Mouse (Mus musculus): ENCODE measurements around the gene 1700025C18Rik.

1700025C18Rik gene

DNA sequence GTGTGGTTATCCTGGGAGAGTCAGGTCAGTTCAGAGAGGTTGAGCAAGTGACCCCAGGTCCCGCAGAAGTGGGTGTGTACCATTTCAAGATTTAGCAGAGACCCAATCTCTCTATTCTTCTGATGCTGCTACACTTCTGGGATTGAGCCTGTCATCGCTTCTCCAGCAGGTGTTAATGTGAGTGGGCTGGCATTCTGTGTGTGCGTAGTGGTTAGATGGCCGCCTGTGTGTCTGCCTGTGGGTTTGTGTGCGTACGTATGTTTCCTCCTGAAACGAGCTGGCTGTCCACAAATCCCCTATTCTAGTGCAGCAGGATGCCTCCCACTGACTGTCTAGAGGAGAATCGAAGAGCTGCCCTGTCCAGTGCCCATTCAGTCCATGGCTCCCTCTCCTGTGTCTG is 12.5 kb downstream of the 1700025C18Rik start:
- no peak for DNase-seq (ENCODE audit: low read depth, low spot score)

DNA sequence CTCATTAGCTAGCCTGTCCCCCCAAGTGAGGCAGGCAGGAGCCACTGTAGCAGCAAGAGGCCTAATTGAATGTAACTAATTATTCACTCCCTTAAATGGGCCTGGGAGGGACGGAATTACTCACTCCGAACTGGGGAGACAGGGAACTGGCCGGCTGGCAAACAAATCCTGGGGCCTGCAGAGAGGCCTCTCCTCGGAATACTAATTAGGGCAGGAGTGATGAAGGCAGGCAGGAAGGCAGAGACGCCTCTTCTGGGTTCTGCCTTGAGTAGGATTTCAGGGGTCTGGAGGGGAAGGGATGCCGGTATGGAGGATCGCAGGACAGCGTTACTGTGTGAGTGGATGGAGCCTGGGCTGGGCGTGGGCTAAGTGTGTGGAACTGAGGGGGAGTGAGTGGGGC is 13.5 kb downstream of the 1700025C18Rik start:
- DNase-seq (ENCODE audit: low read depth, low spot score), result no peak

DNA sequence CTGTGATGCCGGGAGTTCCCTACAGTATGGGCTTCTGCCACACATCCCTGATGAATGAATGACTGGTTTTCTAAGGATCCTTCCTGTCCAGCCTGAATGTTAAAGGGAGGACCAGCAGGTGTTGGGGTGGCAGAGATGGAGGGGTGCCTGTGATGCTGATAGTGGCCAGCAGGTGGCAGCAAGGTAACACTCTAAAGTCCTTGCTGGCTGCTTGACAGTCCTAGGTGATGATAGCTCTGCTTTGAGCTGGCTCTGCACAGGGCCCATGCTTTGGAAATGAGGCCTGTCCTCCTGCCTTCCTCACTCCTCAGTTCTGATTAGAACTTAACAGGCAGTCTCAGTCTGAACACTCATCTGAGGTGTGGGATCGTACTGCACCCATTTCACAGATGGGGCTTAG is 15.6 kb downstream of the 1700025C18Rik start:
- peak; percentile 61 for DNase-seq (ENCODE audit: low read depth, low spot score)

DNA sequence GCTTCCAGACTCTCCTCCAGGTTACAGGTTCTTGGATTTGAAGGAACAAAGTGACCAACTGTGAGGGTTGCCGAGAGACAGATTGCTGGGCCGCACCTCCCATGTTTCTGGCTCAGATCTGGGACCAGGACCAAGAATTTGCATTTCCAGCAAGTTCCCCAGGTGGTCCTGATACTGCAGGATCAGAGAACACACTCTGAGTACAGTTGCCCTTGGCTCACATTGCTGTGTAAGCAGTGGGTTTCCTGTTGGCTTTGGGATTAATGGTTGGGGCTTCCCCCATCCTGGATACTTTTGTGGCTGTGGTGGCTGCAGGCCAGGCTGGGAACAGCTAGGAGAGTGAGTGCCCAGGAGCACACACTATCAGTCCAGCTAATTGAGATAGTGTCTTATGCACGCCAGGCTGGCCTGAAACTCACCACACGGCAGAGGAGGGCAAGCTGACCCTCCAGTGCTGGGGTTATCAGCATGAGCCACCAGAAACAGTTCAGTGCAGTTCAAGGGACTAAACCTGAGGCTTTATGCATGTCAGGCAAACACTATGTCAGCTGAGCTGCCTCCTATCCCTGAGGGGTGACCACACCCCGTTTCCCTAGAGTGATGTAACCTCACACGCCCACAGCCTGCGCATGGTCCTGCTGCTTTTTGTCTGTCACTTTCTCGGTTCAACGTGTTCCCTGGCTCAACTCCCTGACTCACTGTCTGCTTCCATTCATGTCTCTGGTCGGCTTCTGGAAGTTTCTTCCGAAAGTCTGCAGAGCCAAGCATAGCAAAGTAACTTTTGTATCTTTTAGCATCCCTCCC is 16.3 kb downstream of the 1700025C18Rik start:
- no peak for DNase-seq (ENCODE audit: low read depth, low spot score)

DNA sequence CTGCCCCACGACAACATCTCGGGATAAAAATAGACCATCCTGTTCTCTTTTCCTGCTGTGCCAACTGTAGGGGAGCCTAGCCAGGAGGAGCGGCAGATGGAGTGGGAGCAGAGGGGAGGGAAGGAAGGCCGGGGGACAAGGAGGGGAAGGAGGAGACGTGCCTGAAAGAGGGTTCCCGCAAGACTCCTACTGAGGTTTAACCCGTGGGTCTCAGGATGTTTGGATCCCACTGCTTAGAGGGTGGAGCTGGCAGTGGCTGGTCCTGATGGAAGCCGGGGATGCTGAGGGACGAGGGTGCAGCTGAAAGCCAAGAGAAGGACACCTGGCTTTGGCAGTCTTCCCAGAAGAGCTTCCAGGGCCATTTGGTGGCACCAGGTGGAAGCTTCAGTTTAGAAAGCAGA is 17.2 kb downstream of the 1700025C18Rik start:
- DNase-seq (ENCODE audit: low read depth, low spot score), result no peak

DNA sequence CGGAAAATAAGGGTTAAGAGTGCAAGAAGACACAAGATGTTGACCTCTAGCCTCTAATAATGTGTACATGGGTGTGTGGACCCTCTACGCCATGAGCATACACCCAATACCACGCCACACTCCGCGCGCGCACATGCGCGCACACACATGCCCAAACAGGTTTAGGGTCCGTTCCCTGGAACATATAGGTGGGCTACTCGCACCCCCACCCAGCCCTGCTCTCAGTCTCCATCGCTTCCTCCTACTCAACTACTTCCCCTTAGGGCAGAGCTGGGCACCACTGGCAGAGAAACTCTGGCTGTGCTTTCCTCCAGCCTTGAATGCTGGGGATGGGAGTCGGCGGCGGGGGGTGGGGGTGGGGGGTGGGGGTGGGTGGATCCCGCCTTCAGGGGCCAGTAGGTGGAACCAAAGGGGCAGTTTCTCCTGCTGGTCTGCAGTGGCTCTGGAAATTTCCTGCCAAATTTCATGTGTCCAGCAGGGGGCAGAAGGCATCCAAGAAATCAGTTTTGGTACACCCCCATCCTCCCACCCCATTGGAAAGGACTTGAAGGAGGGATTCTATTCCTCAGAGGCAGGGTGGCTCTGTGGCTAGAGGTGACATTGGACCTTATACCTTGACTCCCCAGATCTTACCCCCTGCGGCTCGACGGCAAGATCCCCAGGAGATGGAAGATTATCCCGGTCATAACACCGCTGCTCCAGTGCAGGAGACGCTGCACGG is 20.3 kb downstream of the 1700025C18Rik start:
- DNase-seq (ENCODE audit: low read depth, low spot score), result peak; percentile 56

DNA sequence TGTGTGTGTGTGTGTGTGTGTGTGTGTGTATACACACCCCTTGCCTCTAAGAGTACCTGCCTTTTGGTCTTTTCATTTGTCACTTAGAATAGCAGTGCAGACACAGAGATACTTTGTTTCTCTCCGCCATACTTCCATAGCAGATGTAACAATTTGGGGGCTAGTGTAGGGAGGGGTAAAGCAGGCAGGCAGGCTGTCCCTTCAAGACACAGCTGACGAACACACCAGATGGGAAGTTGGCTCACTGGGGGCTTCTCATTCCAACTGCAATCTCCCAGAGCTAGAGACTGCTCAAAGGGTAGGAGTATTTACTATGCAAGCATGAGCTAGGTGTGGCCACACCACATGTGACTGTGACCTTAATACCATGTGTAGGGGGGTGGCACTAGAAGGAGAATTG is 21.7 kb downstream of the 1700025C18Rik start:
- no peak for DNase-seq (ENCODE audit: low read depth, low spot score)

DNA sequence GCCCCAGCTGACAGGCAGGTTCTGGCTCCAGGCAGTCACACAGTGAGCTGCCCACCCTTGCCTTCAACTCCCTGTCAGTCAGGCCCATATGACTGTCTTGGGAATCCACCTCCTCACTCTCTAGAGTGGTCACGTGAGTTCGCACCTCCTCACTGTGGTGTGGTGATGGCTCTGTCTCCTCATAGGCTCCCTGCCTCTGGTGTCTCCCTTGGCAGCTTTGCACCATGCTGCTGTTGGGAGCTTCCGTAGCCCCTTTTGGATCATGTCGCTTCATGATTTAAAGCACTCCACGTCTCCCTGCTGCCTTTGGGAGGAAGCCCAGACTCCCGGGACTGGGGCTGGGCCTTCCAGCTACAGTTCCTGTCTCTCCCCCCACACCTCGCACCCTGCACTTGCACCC is 26.1 kb downstream of the 1700025C18Rik start:
- no peak for DNase-seq (ENCODE audit: low read depth, low spot score)

DNA sequence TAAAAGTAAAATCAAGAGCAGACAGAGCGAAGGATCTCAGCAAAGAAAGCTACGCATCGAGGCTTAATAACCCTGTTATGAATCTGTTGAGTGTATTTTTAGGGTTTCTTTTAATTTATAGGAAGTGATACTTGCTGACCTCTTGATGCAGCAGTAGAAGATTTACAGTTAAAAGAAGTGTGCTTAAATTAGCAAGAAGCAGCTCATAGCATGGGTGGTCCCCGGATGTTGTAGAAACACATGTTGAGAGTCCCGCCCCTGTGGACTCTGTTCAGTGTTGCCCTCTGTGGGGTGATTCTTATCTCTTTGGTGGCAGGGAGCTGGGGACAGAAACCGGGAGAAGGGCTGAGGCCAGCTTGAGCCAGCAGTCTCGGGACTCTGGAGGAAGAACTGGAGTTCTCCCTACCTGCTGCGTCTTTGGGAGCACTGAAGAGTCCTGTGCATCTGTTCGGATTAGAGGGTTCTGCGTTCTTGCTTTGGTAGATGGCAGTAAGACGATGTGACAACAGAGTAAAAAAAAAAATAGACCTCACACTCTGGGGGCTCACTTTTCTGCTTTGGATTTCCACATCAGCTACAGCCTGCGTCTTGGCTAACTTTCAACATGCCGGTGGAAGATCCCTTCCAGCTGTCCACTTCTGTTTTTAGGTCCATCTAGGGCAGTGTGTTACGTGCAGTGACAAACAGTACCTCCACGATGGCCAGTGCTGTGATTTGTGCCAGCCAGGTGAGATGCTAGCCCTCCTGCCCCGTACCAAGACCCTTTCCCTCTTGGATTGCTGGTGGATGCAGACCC is 28.7 kb downstream of the 1700025C18Rik start:
- no peak for DNase-seq (ENCODE audit: low read depth, low spot score)

DNA sequence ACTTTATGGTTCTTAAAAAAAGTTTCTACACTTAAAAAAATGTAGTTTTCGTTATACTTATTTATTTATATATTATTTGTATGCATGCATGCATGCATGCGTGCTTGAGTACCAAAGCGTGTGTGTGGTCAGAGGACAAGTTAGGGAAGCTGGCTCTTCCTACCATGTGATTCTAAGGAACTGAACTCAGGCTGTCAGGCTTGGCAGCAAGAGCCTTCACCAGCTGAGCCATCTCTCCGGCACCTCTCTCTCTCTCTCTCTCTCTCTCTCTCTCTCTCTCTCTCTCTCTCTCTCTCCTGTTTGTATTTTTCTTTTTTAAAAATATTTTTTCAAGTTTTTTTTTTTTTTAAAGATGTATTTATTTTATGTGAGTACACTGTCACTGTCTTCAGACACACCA is 30.6 kb downstream of the 1700025C18Rik start:
- no peak for DNase-seq (ENCODE audit: low read depth, low spot score)

DNA sequence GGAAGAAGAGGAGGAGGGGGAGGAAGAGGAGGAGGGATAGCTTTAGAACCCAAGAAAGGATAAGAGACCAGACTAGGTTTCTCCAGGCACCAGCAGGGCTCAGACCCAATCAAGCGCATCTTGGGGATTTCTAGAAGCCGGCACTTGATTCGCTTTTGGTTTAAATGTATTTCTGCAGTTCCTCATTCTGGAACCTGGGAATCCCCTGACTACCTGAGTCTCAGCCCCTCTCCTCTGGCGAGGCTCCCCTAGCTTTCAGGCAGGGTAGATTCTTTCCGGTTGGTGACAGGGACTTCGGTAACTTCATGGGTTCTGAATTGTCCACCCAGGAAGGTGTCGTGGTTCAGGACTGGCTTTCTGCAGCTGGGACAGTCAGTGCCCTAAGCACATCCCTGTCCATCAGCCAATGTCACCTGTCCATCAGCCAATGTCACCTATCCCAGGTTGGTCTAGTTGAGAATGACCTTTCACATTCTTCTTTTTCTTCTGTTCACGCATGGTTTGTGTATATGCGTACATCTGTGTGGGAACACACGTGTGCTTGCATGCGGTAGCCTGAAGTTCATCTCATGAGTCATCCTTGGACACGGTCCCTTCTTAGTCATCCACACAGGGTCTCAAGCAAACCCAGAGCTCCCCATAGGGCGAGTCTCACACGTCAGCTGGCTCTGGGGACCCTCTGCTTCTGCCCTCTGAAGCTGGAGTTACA is 34.0 kb downstream of the 1700025C18Rik start:
- no peak for DNase-seq (ENCODE audit: low read depth, low spot score)

DNA sequence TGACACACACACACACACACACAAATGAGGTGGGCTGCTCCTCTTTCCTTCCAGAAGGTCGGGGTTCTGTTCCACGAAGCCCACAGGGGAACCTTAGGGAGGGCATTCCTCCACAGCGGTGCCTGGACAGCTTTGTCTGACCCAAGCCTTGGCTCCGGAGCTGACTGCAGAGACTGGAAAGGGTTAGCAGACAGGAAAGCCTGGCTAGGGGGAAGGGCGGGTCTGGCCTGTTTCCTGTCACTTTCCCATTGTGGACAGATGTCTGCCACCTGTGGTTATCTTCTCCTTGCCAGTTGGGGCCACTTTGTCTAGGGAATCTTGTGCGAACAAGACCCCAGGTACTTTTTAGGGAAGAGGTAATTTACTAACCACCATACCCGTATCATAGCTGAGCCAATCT is 34.6 kb downstream of the 1700025C18Rik start:
- DNase-seq (ENCODE audit: low read depth, low spot score), result no peak

DNA sequence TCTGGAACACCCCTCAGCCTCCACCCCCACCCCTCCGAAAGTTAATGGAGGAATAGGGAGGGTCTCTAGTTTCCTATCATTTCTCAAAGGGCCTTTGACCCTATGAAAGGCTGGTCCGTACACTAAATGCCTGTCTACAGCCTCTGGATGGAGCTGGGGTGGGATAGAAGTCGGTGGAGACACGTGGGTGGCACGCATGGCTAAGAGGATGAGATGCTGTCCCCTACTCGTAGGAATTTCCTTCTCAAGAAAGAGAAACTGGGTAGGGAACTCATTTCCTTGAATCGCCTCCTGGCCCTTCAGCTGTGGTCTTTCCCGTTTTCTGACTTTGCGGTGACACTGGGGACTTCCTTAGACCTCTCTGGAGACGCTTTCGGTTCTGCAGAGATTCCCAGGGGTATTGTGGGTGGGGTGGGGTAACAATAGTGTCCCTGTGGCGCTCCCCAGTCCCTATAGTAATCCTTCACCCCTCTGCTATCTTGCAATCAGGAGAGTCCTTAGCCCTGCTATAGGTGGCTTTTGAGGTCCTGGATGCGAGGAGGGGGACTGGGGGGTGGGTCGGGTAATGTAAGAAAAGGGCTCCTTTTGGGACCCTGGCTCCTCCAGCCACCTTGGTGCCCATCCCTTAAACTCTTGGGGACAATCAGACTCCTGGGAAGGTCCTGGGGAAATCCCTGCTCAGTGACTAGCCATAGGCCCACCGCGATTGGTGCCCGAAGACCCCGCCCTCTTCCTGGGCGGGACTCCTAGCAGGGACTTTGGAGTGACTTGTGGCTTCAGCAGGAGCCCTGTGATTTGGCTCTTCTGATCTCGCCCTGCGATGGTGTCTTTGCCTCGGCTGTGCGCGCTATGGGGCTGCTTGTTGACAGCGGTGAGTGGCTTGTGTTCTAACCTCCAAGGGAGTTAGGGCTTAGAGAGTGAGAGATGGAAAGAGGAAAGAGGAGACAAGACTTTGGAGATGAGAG is 35.4 kb downstream of the 1700025C18Rik start, which contains the start of gene Cd40:
TSS of gene Cd40 (plus strand) at position 740 of the 965 bp plus-strand sequence.
- no peak for DNase-seq (ENCODE audit: low read depth, low spot score)

DNA sequence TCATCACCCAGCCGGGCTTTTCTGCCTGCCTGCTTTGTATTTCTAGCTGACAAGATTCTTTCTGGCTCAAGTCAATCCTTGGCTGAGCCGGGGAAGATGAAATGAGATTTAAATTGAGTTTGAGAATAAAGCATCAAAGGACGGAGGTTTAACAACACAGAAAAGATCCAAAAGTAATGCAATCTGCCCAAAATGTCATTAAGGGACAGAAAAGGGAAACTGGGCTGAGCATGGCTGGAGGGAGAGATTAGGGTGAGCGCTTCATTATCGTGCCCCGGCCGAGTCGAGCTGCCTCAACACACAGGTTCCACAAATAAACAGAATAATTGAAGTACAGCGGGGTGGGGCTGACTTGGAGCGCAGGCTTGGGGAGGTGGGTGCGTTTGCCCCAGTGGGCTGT is 39.0 kb downstream of the 1700025C18Rik start:
- DNase-seq (ENCODE audit: low read depth, low spot score), result no peak

DNA sequence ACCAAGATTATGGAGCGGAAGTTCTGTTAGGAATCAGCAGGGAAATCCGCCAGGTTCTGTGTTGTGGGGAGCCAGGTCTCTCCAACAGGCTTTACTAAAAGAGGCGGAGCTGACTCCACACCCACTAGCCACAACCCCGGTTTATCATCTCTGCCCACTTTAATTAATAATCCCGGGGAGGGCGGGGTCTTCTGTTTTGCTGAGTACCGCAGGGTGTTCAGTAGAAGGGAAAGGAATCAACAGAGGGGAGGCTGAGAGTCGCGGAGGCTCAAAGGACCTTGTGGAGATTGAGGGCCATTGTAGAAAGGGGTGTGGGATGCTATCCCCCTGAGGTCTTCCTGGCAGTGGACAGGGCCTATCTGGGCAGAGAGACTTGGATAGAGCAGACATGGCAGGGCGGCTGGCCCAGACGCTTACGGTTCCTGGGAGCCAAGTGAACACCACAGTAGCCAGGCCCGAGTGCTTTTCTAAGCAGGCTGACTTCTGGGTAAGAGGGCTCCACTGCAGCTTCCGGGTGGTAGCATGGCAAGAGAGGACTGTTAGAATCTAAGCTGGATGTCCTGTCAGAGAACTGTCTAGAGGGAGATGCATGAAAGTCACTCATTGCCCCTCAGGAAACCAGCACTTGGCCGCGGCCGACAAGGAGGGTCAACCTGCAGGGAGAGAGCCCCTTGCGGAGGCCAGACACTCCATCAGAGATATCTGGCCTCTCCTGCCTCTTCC is 39.6 kb downstream of the 1700025C18Rik start:
- DNase-seq (ENCODE audit: low read depth, low spot score), result no peak

DNA sequence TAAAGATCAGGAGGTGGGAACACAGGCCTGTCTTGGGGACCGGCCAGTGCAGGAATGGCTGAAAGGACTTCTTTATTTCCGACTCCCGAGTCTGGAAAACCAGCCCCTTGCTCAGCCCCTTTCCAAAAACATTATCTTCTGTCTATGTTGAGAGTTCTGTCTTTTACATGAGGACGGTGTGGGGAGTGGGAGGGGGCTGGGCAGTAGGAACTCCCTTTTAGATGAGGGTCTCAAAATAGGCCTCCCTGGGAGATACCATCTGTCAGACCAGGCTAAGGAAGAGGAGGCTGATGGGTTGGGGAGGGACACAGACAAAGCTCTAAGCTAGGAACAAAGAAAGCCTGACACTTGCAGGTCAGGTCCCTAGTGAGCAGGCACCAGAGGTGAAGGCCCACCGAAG is 41.5 kb downstream of the 1700025C18Rik start:
- DNase-seq (ENCODE audit: low read depth, low spot score), result no peak

DNA sequence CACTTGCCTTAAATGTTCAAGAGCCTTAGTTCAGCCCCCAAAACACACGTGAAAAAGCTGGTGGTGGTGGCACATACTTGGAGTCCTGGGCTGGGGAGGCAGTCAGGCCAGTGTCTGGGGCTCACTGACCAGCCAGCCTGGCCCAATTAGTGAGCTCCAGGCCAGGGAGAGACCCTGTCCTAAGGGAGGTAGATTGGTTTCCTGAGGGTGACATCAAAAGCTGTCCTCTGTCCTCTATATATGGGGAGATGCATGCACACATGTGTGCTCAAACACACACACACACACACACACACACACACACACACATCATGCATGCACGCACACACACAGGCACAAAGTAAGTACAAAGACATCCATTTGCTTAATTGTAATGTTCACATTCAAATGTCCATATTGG is 46.8 kb downstream of the 1700025C18Rik start:
- no peak for DNase-seq (ENCODE audit: low read depth, low spot score)

DNA sequence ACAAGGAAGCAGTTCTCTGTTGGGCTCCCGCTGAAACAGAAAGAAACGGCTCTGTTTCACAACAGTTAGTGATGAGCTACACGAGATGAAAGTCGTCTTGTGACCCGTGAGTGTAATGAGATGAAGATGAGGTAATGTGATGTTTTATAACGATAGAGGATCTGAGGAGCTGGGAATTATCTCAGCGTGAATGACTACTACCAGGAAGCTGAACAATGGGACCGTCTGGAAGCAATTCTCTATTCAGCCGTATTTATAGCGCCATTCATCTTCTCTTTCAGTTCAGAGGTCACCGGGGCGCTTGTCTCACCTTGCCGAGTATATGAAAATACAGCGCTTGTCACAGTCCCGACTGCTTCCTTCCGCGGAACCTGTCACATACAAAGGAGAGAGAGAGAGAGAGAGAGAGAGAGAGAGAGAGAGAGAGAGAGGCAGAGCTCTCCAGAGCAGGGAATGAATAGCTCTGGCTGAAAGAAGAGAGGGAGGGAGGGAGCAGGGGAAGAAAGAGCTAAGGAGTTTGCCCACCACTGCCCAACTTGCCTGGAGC is 47.4 kb downstream of the 1700025C18Rik start:
- DNase-seq (ENCODE audit: low read depth, low spot score), result no peak

DNA sequence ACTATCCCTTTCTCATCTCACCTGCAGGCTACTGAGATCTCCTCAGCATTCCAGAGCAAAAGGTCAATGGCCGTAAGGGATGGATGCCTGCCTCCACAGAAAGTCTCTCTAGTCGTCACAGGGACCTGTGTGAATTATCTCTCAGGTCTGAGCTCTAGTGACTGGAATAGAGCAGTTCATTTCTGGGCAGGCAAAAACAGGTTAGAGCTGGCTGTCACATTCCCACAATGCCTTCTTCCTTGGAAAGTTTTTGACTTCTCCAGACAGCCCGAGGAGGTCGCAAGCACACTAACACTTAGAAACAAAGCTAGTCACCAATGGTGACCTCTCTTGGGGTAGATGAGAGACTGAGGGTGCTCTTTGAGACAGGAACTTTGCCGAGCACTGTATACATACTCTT is 48.4 kb downstream of the 1700025C18Rik start:
- no peak for DNase-seq (ENCODE audit: low read depth, low spot score)
